Mouse (Mus musculus): ENCODE measurements around the gene Trak1.

Gene Trak1

DNA sequence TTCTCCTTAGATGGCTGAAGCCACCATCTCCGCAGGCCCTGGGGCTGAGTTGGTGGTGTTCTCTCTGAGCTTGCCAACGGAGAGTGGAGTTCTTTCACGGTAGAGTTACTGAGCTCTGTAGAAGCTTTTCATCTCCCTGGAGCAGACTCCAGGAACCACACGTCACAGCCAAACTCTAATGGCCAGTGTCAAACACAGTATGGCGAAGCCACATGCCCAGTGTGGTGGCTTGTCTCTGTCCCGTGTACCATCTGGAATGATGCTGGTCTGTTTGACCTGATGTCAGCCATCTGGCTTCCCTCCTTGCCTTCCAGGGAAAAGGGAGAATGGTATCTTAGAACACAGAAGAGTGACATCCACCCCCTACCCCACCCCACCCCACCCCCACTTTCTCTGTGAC, 172.4 kb downstream of the Trak1 start:
- DNase-seq (ENCODE audit: low read depth in 1 of 2, low spot score in 2 of 2): no peak

GRCm38 (mm10) chr9:121474771-121475170, 177.5 kb downstream of the Trak1 start:
- no peak for DNase-seq (ENCODE audit: low read depth in 1 of 2, low spot score in 2 of 2)

DNA sequence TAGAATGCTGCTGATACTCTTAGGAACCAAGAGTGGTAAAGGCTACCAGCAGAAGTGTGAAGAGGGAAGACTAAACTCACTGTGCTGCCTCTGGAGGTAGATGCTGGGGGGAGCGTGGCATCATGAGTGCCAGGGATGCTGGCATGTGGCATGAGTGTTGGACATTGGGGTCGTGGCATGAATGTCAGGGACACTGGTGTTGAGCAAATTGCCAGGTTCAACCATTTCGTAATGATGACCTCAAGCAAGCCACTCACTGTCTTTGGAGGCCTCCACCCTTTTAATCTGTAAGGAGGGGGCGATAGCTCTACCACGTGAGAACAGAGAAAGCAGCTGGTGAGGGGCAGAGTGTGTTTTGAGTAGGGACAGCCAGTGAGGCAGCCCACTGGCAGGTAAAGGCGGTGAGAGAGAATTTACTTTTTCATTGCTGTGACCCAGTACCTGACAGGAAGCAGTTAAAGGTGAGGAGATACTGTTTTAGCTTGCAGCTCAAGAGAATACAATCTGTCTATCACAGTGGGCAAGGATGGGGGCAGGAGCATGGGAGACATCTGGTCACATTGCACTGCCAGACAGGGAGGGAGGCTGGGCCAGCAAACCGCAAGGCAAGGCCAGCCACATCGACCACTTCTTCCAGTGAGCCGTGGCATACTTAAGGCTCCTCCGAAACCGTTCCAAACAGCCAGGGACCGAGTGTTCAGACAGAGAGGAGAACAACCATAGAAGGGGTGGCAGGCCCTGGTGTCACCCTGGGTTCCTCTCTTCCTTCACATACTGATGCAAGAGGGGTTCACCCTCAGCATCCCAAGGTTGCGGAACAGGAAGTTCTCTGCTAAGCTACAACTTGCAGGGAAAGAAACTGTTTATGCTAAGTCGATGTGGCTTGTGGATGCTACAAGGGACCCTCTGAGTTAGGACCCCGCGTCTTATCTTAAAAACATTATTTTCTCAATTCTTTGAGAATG, 178.5 kb downstream of the Trak1 start:
- no peak for DNase-seq (ENCODE audit: low read depth in 1 of 2, low spot score in 2 of 2)

DNA sequence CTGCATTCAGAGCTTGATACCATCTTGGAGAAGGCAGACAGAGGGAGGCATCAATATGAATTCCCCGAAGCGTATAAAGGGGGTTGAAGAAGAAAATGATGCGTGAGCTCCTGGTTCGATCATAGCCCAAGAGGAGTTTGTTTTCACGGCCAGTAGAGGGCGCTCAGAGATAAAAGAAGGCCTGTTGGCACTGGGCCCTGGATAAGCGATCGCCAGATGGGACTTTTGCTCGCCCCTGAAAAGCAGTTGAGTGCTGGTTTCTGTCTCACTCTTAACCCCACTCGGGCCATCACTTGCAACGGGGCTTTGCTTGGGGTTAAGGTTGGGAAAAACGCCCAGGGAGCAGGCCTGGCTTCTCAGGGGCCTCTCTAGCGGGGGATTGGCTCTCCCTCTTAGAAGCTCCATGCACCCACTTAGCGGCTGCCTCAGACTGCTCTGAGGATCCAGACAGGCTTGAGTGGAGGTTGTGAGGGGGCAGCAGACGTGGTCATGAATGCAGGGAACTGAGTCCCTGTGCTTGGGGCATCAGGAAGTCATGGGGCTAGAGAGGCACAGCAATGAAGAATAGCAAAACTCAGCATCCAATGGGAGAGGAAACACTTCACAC, 180.1 kb downstream of the Trak1 start:
- DNase-seq (ENCODE audit: low read depth in 1 of 2, low spot score in 2 of 2): no peak

DNA sequence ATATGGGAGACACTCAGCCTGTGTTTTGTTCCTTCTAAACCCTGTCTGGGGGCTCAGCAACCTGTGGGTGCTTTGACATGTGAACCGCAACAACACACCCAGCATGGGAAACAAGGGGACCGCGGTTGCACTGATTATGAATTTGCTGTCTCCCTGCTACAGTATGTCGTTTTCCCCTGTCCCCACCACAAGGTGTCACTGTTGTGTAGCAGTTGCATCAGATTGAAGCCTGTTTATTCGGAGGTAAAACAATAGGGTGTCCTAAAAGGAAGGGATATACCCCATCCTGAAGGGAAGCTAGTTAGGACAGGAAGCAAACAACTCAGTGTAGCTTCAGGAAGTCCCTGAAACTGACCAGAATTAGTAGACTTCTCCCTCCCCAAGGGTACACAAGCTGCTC, 182.2 kb downstream of the Trak1 start:
- no peak for DNase-seq (ENCODE audit: low read depth in 1 of 2, low spot score in 2 of 2)

DNA sequence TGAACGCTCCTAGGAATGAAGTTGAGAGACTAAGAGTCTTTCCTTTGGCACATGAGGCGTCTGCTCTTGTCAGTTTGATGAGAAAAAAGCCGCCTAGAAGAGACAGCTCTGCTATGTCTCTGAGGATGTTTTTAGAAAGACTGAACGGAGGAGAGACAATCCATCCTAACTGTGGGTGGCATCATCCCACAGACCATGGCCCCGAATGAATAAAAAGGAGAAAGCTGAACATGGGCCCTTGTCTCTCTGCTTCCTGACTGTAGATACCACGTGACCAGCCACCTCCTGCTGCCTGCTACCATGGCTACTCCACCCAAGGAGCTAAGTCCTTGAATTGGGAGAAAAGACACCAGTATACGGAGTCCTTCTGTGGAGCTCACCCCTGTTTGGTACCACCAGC, 189.9 kb downstream of the Trak1 start:
- no peak for DNase-seq (ENCODE audit: low read depth in 1 of 2, low spot score in 2 of 2)

DNA sequence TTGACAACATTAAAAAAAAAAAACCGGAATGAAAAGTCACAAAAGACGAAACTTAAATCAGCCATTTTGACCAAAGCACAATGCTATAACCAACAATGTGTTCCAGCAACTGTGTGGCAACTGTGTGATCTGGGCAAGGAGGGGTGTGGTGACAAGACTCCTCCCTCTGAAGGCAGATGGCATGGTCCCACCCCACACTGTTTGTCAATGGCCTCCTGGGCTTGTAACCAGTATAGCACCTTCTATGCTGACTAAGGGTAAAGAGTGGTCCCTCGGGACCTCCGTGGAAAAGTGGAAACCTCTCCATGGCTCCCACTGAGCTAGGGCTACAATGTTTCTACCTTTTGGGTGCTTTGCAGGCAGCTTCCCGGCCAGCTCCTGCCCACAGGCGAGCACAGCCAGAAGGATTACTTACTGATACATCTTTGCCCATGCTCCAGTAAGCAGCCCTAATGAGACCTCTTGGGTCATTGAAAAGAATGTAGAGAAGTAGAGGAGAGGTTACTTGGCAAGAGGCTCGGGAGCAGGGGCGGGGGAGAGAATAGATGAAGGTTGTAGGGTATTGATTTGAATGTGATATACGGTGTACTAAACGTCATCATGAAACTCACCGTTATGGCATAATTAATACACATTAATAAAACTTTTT, 194.4 kb downstream of the Trak1 start:
- DNase-seq (ENCODE audit: low read depth in 1 of 2, low spot score in 2 of 2): no peak

DNA sequence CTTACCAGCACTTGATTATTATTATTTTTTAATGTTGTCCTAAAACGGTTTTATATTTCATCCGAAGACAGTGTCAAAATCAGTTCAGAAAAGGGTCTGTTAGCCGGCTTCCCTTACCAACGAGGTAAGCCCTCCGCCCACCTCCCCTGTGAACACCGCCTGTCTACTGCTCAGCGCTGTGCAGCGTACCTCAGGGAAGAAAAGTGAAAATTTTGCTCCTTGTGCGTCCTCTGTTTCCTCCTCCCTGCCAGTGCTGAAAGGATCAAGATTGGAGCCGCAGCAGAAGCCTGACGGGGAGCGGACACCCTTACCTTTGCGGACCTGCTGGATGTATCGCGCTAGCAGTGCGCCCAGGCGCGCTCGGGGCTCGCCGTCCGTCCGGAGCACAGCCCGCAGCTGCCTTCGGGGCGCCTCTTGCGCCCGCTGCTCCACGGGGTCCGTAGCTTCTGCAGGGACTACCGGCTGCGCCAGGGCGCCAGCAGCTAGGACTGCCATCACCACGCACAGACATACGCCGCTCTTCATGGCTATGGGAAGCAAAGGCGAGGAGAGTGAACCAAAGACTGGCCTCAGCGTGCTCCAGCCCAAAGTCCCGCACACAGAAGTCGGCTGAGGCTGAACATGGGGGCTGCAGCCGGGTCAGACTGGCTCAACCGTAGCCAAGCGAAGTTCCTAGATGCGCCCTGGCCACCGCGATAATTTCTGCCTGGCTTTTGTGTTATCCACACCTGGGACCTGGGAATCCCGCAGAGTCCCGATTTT, 196.9 kb downstream of the Trak1 start:
- DNase-seq (ENCODE audit: low read depth in 1 of 2, low spot score in 2 of 2): no peak

- DNase-seq (ENCODE audit: low read depth in 1 of 2, low spot score in 2 of 2): no peak
Observed at GRCm38 (mm10) chr9:121495529-121495928, 198.2 kb downstream of the Trak1 start, which contains the start of gene Cck. Gene Cck, minus strand, starts transcription at chr9:121495694.

DNA sequence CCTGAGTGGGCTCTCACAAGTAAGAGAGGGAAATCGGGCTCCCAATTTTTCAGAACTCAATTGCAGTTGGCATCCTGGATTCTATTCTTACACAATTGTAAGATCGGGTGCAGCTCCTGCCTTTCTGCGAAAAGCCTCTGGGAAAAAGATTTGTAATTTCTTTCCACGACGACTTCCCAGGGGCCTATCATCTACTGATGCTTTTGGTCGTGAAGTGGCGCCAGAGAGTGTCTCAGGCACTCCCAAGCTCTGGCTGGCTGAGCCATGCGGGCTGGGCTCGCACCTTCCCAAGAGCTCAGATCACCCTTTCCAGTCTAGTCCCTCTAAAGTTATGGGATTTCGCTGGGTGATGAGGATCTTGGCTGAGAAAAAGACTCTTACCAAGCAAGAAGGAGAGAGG, 198.8 kb downstream of the Trak1 start:
- no peak for DNase-seq (ENCODE audit: low read depth in 1 of 2, low spot score in 2 of 2)

- DNase-seq (ENCODE audit: low read depth in 1 of 2, low spot score in 2 of 2): no peak
Observed at GRCm38 (mm10) chr9:121505346-121505745, 208.0 kb downstream of the Trak1 start.

GRCm38 (mm10) chr9:121506478-121507180, 209.3 kb downstream of the Trak1 start:
- DNase-seq (ENCODE audit: low read depth in 1 of 2, low spot score in 2 of 2): no peak

GRCm38 (mm10) chr9:121511911-121512310, 214.6 kb downstream of the Trak1 start:
- no peak for DNase-seq (ENCODE audit: low read depth in 1 of 2, low spot score in 2 of 2)

DNA sequence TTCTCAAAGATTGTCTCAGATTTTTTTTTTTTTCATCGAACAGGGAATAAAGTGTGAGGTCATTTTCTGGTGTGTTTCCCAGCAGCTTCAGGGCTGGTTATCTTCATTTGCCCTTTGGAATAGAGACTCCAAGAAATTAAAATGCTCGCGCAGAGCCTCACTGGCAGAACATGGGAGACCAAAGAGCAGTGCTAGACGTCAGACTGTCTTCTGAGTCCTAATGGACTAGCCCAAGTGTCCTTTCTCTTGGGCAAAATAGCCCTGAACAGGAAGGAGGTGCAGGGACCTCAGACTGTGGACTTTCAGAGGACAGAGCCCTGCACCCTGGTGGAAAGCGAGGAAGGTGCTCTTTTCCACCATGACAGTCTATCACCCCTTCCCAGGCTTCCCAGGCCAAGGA, 217.2 kb downstream of the Trak1 start:
- no peak for DNase-seq (ENCODE audit: low read depth in 1 of 2, low spot score in 2 of 2)

GRCm38 (mm10) chr9:121520047-121520446, 222.7 kb downstream of the Trak1 start:
- no peak for DNase-seq (ENCODE audit: low read depth in 1 of 2, low spot score in 2 of 2)
